Mouse (Mus musculus): Measurements from ENCODE around the gene Wscd2.

- TF ChIP-seq EP300 (IDR thresholded peaks at IDR 0.05; ENCODE audit: insufficient read depth, low read depth, low read length): no peak
- TF ChIP-seq POLR2A (IDR thresholded peaks at IDR 0.05; ENCODE audit: insufficient read depth, low read depth, low read length): no peak
Observed at GRCm38 (mm10) chr5:113577555-113577954, 87.4 kb downstream of the Wscd2 start.

Data from heart, adult 2 months (tissue).